Mouse (Mus musculus) lung, embryonic 14.5 days (tissue): ENCODE measurements at regions not wholly inside any gene's neighbourhood (a gene's known extent, or its start where the extent isn't known, plus 50 kb on each side); places are given as distances from the start of the nearest gene placed in this dataset.
A peak's percentile ranks its signal among the peaks of the same experiment; 100 is the strongest.

Source experiments
- ATAC-seq: fragments of 200-750 bp; cut with Nextera tagmentation; 2 replicates; pipeline ENCODE4 v1.8.0; 2017; ENCODE audit warnings: mild to moderate bottlenecking, moderate TSS enrichment, moderate library complexity; ENCODE audit not compliant: insufficient read depth
- DNase-seq: peaks from one replicate; pipeline ENCODE4 v3.0.0-alpha.2; 2015
- H3K27ac ChIP-seq: fragments of 300-500 bp; sonication (generic); 2 replicates; pipeline ENCODE4 v1.5.1; 2014; ENCODE audit warnings: low read depth, mild to moderate bottlenecking, moderate library complexity
- H3K27me3 ChIP-seq: fragments of 300-500 bp; sonication (generic); 2 replicates; pipeline ENCODE4 v1.6.1; 2014; ENCODE audit warnings: low read length, control low read depth; ENCODE audit not compliant: insufficient read depth
- H3K36me3 ChIP-seq: fragments of 300-500 bp; sonication (generic); 2 replicates; pipeline ENCODE4 v1.6.1; 2014; ENCODE audit warnings: control low read depth; ENCODE audit not compliant: insufficient read depth
- H3K4me1 ChIP-seq: fragments of 300-500 bp; sonication (generic); 2 replicates; pipeline ENCODE4 v1.6.1; 2014; ENCODE audit warnings: antibody characterized with exemption, control low read depth; ENCODE audit not compliant: insufficient read depth
- H3K4me2 ChIP-seq: fragments of 300-500 bp; sonication (generic); 2 replicates; pipeline ENCODE4 v1.6.1; 2014; ENCODE audit warnings: mild to moderate bottlenecking
- H3K4me3 ChIP-seq: fragments of 300-500 bp; sonication (generic); 2 replicates; pipeline ENCODE4 v1.5.1; 2014; ENCODE audit warnings: low read depth, low read length
- H3K9ac ChIP-seq: fragments of 300-500 bp; sonication (generic); 2 replicates; pipeline ENCODE4 v1.6.1; 2014
- H3K9me3 ChIP-seq: fragments of 300-500 bp; sonication (generic); 2 replicates; pipeline ENCODE4 v1.6.1; 2016; ENCODE audit warnings: low read depth, low read length, control low read depth
- CTCF ChIP-seq: IDR thresholded peaks from 2 replicates; pipeline ENCODE4 v1.5.1; 2016; ENCODE audit warnings: antibody characterized with exemption, low read depth
- WGBS: fragments of 180-500 bp; shearing (Covaris S2); extraction: QIAGEN DNeasy Blood & Tissue Kit; methylation state at CpG from one replicate; pipeline ENCODE4 v1.1.7; 2014; 5-methylcytosine and 5-hydroxymethylcytosine counted together

GRCm38 (mm10) chr6:147718052-147718712 lies 242.6 kb downstream of the Ccdc91 start:
- Histone ChIP-seq H3K27me3 (no peaks in the 10 kb centered on the region), H3K4me1 (no peaks in the 10 kb centered on the region), H3K9me3 (no peaks in the 10 kb centered on the region), H3K27ac (no peak overlapping the region), H3K4me3 (no peak overlapping the region), H3K36me3 (no peaks in the 10 kb centered on the region), H3K4me2 (no peak overlapping the region), H3K9ac (no peak overlapping the region)
- no peak for TF ChIP-seq CTCF
- ATAC-seq: no peak
- WGBS: 19% methylated on average over 8 of the region's 8 CpGs
- peak; percentile 35 for DNase-seq

- H3K4me2 ChIP-seq: no peak overlapping the region
- DNase-seq: no peak
Observed at GRCm38 (mm10) chr6:147718713-147719490, 243.3 kb downstream of the Ccdc91 start.

GRCm38 (mm10) chr6:147719539-147719938 lies 243.9 kb downstream of the Ccdc91 start:
- Histone ChIP-seq H3K27ac (no peak overlapping the region), H3K36me3 (no peaks in the 10 kb centered on the region), H3K4me1 (no peaks in the 10 kb centered on the region), H3K9ac (no peak overlapping the region), H3K9me3 (no peaks in the 10 kb centered on the region), H3K4me3 (no peak overlapping the region), H3K4me2 (no peak overlapping the region), H3K27me3 (no peaks in the 10 kb centered on the region)
- 54% methylated on average over 8 of the region's 8 CpGs for WGBS
- TF ChIP-seq CTCF: no peak
- DNase-seq: no peak
- ATAC-seq: no peak

More at GRCm38 (mm10) chr6:147718713-147719490, 243.3 kb downstream of the Ccdc91 start:
- no peak overlapping the region for H3K4me3 ChIP-seq
- H3K36me3 ChIP-seq: no peaks in the 10 kb centered on the region
- no peak overlapping the region for H3K27ac ChIP-seq
- no peak overlapping the region for H3K9ac ChIP-seq
- no peaks in the 10 kb centered on the region for H3K27me3 ChIP-seq
- no peaks in the 10 kb centered on the region for H3K4me1 ChIP-seq
- H3K9me3 ChIP-seq: no peaks in the 10 kb centered on the region
- ATAC-seq: no peak
- no peak for TF ChIP-seq CTCF
- 48% methylated on average over 10 of the region's 10 CpGs for WGBS

GRCm38 (mm10) chr6:147723336-147723735 lies 247.7 kb downstream of the Ccdc91 start:
- Histone ChIP-seq H3K4me2 (no peak overlapping the region), H3K27ac (no peak overlapping the region), H3K9me3 (no peaks in the 10 kb centered on the region), H3K36me3 (no peaks in the 10 kb centered on the region), H3K4me1 (no peaks in the 10 kb centered on the region), H3K27me3 (no peaks in the 10 kb centered on the region), H3K4me3 (no peak overlapping the region), H3K9ac (no peak overlapping the region)
- DNase-seq (no peak), ATAC-seq (no peak)
- TF ChIP-seq CTCF: no peak
- WGBS: 92% methylated on average over 5 of the region's 5 CpGs

GRCm38 (mm10) chr6:147726987-147727386 lies 251.4 kb downstream of the Ccdc91 start:
- H3K9me3 ChIP-seq: no peaks in the 10 kb centered on the region
- DNase-seq: no peak
- H3K4me2 ChIP-seq: no peak overlapping the region
- WGBS: 67% methylated on average over 4 of the region's 4 CpGs
- H3K4me3 ChIP-seq: no peak overlapping the region
- H3K4me1 ChIP-seq: no peaks in the 10 kb centered on the region
- H3K36me3 ChIP-seq: no peaks in the 10 kb centered on the region
- no peaks in the 10 kb centered on the region for H3K27me3 ChIP-seq
- TF ChIP-seq CTCF: no peak
- no peak for ATAC-seq
- no peak overlapping the region for H3K27ac ChIP-seq
- H3K9ac ChIP-seq: no peak overlapping the region

- ATAC-seq (no peak), DNase-seq (no peak)
- Histone ChIP-seq H3K9ac (no peak overlapping the region), H3K27ac (no peak overlapping the region; the same call in 1 of the 2 replicates), H3K27me3 (no peaks in the 10 kb centered on the region), H3K36me3 (no peaks in the 10 kb centered on the region), H3K9me3 (no peaks in the 10 kb centered on the region), H3K4me3 (no peak overlapping the region), H3K4me1 (no peaks in the 10 kb centered on the region), H3K4me2 (no peak overlapping the region)
- WGBS: 71% methylated on average over 6 of the region's 6 CpGs
- no peak for TF ChIP-seq CTCF
Observed at GRCm38 (mm10) chr6:147727644-147728533, 252.3 kb downstream of the Ccdc91 start.

- TF ChIP-seq CTCF: no peak
- Histone ChIP-seq H3K9me3 (no peaks in the 10 kb centered on the region), H3K27ac (no peak overlapping the region), H3K4me2 (no peak overlapping the region), H3K4me3 (no peak overlapping the region), H3K9ac (no peak overlapping the region), H3K27me3 (no peaks in the 10 kb centered on the region), H3K36me3 (no peaks in the 10 kb centered on the region), H3K4me1 (no peaks in the 10 kb centered on the region)
- ATAC-seq: no peak
- DNase-seq: no peak
Observed at GRCm38 (mm10) chr6:147729721-147730120, 254.1 kb downstream of the Ccdc91 start.
